22 mouse cellular contexts compared by ENCODE assay signal in the genomic region with DNA sequence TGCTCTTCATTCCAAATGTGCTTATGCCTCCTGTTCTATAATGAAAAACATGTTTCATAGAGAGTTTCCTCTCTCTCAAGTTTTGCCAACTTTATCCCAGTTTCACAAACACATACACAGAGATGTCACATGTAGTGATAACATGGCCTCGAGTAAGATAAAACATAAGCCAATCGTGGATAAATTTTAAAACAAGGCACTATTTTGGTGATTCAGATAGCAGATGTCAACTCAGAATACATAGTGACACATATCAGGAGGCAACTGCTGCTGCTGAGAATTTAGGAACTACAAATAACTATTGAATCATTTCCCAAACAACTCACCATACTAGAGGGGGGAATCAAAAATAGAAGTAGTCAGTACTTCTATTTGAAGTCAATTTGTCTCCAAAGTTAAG.
DNase-seq lines count a peak whose midpoint lies in the region; ATAC-seq and TF ChIP-seq lines count a peak whose summit lies in the region.
"Had no signal": no experiment of that assay in that cellular context is flagged by ENCODE, and none has a peak within 500 bp of the region (broad histone marks: within the 10 kb centered on the region; RNA-seq: fewer than 3 reads in every experiment).

No protein-coding gene starts in this region.

- DNase-seq in forebrain, embryonic 14.5 days (ENCODE audit: low spot score), result peak; percentile 39
- no peak for DNase-seq in forebrain, embryonic 11.5 days (ENCODE audit: low spot score)
- peak; percentile 43 for DNase-seq in layer of hippocampus, adult 9-10 months (ENCODE audit: low spot score)
- no peak for DNase-seq in layer of hippocampus, postnatal 25 days (ENCODE audit: extremely low spot score in 1 of 2, low spot score in 1 of 2)
- peak; percentile 37 for DNase-seq in brain, embryonic 14.5 days (ENCODE audit: low read depth)
- peak; percentile 49 for DNase-seq in telencephalon, adult 2 months (ENCODE audit: low read depth, low spot score)
- DNase-seq in B cell, adult 2 months, result no peak
- DNase-seq: adrenal gland, adult 2 months; adrenal gland, postnatal 36 days; cerebellum, adult 18-20 months; cerebellum, adult 9-11 months; cerebellum, postnatal 36 days; gastrocnemius, adult 2 months; gastrocnemius, postnatal 25 days; heart, postnatal 36 days had no signal

- no peak overlapping the region for H3K4me2 ChIP-seq in forebrain, embryonic 14.5 days (ENCODE audit: low read length)
- H3K4me2 ChIP-seq in forebrain, embryonic 11.5 days (ENCODE audit: low read depth, low read length, severe bottlenecking), result no peak overlapping the region
- H3K4me2 ChIP-seq: embryonic facial prominence, embryonic 13.5 days; heart, embryonic 13.5 days; hindbrain, embryonic 15.5 days had no signal

- H3K9me3 ChIP-seq in forebrain, embryonic 14.5 days (replicated peaks; ENCODE audit: control insufficient read depth, low read length), result no peaks in the 10 kb centered on the region
- H3K9me3 ChIP-seq in forebrain, embryonic 11.5 days (ENCODE audit: control insufficient read depth, low read length), result no peaks in the 10 kb centered on the region
- H3K9me3 ChIP-seq: embryonic facial prominence, embryonic 13.5 days; heart, embryonic 13.5 days; hindbrain, embryonic 15.5 days had no signal

- no peak for TF ChIP-seq POLR2A in brain, embryonic 14.5 days (IDR thresholded peaks at IDR 0.05; ENCODE audit: borderline replicate concordance, extremely low read depth, insufficient read depth, insufficient read length, poor library complexity, severe bottlenecking)

- no peak overlapping the region for H3K4me3 ChIP-seq in forebrain, embryonic 14.5 days (ENCODE audit: low read depth, low read length)
- H3K4me3 ChIP-seq in forebrain, embryonic 11.5 days (ENCODE audit: low read depth, low read length), result no peak overlapping the region
- H3K4me3 ChIP-seq: embryonic facial prominence, embryonic 13.5 days; gastrocnemius, adult 2 months; heart, embryonic 13.5 days; hindbrain, embryonic 15.5 days had no signal

- no peak overlapping the region for H3K9ac ChIP-seq in forebrain, embryonic 14.5 days (ENCODE audit: low read length)
- H3K9ac ChIP-seq in forebrain, embryonic 11.5 days (ENCODE audit: low read length), result no peak overlapping the region
- H3K9ac ChIP-seq: embryonic facial prominence, embryonic 13.5 days; heart, embryonic 13.5 days; hindbrain, embryonic 15.5 days had no signal

- no peaks in the 10 kb centered on the region for H3K4me1 ChIP-seq in forebrain, embryonic 14.5 days (ENCODE audit: control insufficient read depth, insufficient read depth, low read length)
- no peaks in the 10 kb centered on the region for H3K4me1 ChIP-seq in forebrain, embryonic 11.5 days (replicated peaks; ENCODE audit: control insufficient read depth, insufficient read depth, low read length)
- H3K4me1 ChIP-seq: heart, embryonic 13.5 days; hindbrain, embryonic 15.5 days had no signal

- no peak for ATAC-seq in forebrain, embryonic 14.5 days
- ATAC-seq in forebrain, embryonic 11.5 days (replicated peaks; ENCODE audit: low FRiP score), result no peak
- ATAC-seq: activated CD4-positive, CD25-positive, alpha-beta regulatory T cell, adult 4 months; intestine, embryonic 16.5 days; Patski had no signal

- 83% methylated on average over 2 of the region's 2 CpGs for WGBS in forebrain, embryonic 14.5 days
- 89% methylated on average over 2 of the region's 2 CpGs for WGBS in forebrain, embryonic 11.5 days

- H3K36me3 ChIP-seq in forebrain, embryonic 14.5 days (ENCODE audit: control insufficient read depth, insufficient read depth, low read length), result no peaks in the 10 kb centered on the region
- no peaks in the 10 kb centered on the region for H3K36me3 ChIP-seq in forebrain, embryonic 11.5 days (ENCODE audit: control insufficient read depth, insufficient read depth, low read length)
- H3K36me3 ChIP-seq: embryonic facial prominence, embryonic 13.5 days; heart, embryonic 13.5 days; hindbrain, embryonic 15.5 days had no signal

- H3K27ac ChIP-seq in forebrain, embryonic 14.5 days (ENCODE audit: low read depth, low read length), result no peak overlapping the region
- H3K27ac ChIP-seq in forebrain, embryonic 11.5 days (ENCODE audit: low read depth, low read length), result no peak overlapping the region
- H3K27ac ChIP-seq: embryonic facial prominence, embryonic 13.5 days; gastrocnemius, adult 2 months; heart, embryonic 13.5 days; hindbrain, embryonic 15.5 days had no signal

- no peak for TF ChIP-seq CTCF in brain, embryonic 14.5 days (IDR thresholded peaks at IDR 0.05; ENCODE audit: borderline replicate concordance, extremely low read depth, insufficient read depth, insufficient read length)

- no peaks in the 10 kb centered on the region for H3K27me3 ChIP-seq in forebrain, embryonic 14.5 days (replicated peaks; ENCODE audit: control insufficient read depth, insufficient read depth, low read length)
- H3K27me3 ChIP-seq in forebrain, embryonic 11.5 days (ENCODE audit: control insufficient read depth, insufficient read depth, low read length), result no peaks in the 10 kb centered on the region
- H3K27me3 ChIP-seq: CH12.LX; embryonic facial prominence, embryonic 13.5 days; heart, embryonic 13.5 days; hindbrain, embryonic 15.5 days had no signal

Comparison
In these comparisons a context has a peak if more than half of its experiments do, and no peak if none do; other contexts are left out.
1. DNase-seq: peak in forebrain, embryonic 14.5 days (single experiment), layer of hippocampus, adult 9-10 months (single experiment), brain, embryonic 14.5 days (single experiment) and telencephalon, adult 2 months (single experiment); none in forebrain, embryonic 11.5 days (single experiment), layer of hippocampus, postnatal 25 days (0 of 2) and B cell, adult 2 months (0 of 2).